Mouse (Mus musculus) neural tube, embryonic 11.5 days (tissue): Measurements from ENCODE around the gene Nup98. TPM values are rescaled to one million over a fixed set of nuclear protein-coding genes. Genes with fewer than 3 reads are reported as not detected.

Source experiments
- ATAC-seq: fragments of 200-750 bp; cut with Nextera tagmentation; 2 replicates; pipeline ENCODE4 v1.8.0; 2017; ENCODE audit warnings: moderate number of reproducible peaks, mild to moderate bottlenecking, moderate TSS enrichment, moderate library complexity; ENCODE audit not compliant: insufficient read depth, low FRiP score, low TSS enrichment
- DNase-seq: peaks from one replicate; pipeline ENCODE4 v3.0.0-alpha.2; 2015; ENCODE audit warnings: low spot score
- H3K27ac ChIP-seq: fragments of 300-500 bp; sonication (generic); 2 replicates; pipeline ENCODE4 v1.5.1; 2014; ENCODE audit warnings: low read depth, mild to moderate bottlenecking, low read length
- H3K27me3 ChIP-seq: fragments of 300-500 bp; sonication (generic); 2 replicates; pipeline ENCODE4 v1.6.1; 2014; ENCODE audit warnings: mild to moderate bottlenecking, low read length, mixed read lengths; ENCODE audit not compliant: control insufficient read depth, insufficient read depth
- H3K36me3 ChIP-seq: fragments of 300-500 bp; sonication (generic); 2 replicates; pipeline ENCODE4 v1.6.1; 2014; ENCODE audit warnings: mild to moderate bottlenecking, low read length, moderate library complexity, mixed read lengths; ENCODE audit not compliant: control insufficient read depth, insufficient read depth
- H3K4me1 ChIP-seq: fragments of 300-500 bp; sonication (generic); 2 replicates; pipeline ENCODE4 v1.6.1; 2014; ENCODE audit warnings: low read length, mixed read lengths; ENCODE audit not compliant: control insufficient read depth, insufficient read depth
- H3K4me2 ChIP-seq: fragments of 300-500 bp; sonication (generic); 2 replicates; pipeline ENCODE4 v1.6.1; 2014; ENCODE audit warnings: low read depth, mild to moderate bottlenecking, moderate library complexity
- H3K4me3 ChIP-seq: fragments of 300-500 bp; sonication (generic); 2 replicates; pipeline ENCODE4 v1.5.1; 2014; ENCODE audit warnings: low read depth, low read length
- H3K9ac ChIP-seq: fragments of 300-500 bp; sonication (generic); 2 replicates; pipeline ENCODE4 v1.6.1; 2014; ENCODE audit warnings: mild to moderate bottlenecking, low read length
- H3K9me3 ChIP-seq: fragments of 300-500 bp; sonication (generic); 2 replicates; pipeline ENCODE4 v1.6.1; 2016; ENCODE audit warnings: low read length; ENCODE audit not compliant: control insufficient read depth
- WGBS: fragments of 180-500 bp; shearing (Covaris S2); extraction: QIAGEN DNeasy Blood & Tissue Kit; methylation state at CpG from one replicate; pipeline ENCODE4 v1.1.7; 2014; 5-methylcytosine and 5-hydroxymethylcytosine counted together
- polyA plus RNA-seq: library from polyadenylated mRNA; unstranded; fragments of >200 nt; fragmentation: Nextera tagmentation; extraction: Ambion mirVana; gene quantifications from 2 replicates; pipeline ENCODE4 v1.2.1, GENCODE M21; 2014

The Nup98 gene
- polyA plus RNA-seq, 1 experiment from 2014 or later, result 45.9 TPM

DNA sequence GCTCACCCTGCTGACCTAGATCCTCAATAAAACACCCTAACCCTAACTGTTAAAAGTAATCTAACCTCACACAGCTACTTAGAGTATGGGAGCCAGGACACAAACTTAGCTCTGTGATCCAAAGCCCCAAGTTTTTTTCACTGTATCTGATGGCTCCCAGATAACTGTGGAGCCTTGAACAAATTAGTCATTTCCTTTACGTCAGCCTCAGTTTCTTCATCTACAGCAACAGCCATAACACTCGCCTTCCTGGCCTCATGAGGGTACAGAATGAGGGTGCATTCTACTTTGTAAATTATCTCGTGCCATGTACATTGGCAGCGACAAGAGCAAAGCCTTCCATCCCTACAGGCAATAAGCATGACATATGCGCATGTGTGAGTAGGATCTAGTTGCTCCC is 32.4 kb upstream of the Nup98 start:
- no peak for ATAC-seq

DNA sequence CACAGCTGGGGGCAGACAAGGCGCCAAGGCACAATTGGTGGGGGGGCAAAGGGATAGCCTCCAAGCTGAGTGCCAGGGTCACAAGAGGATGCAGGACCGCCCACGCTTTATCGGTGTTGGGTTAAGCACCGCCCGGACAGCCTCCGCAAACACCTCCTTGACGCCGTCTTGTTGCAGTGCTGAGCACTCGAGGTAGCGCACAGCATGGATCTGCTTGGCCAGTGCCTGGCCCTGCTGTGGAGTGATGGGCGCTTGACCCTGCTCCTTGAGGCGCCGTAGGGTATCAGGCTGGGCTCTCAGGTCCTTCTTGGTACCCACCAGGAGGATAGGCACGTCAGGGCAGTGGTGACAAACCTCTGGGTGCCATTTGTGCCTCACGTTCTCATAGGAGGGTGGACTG is 29.6 kb upstream of the Nup98 start:
- WGBS, result 91% methylated on average over 16 of the region's 16 CpGs
- Histone ChIP-seq H3K27ac (no peak overlapping the region), H3K4me3 (no peak overlapping the region), H3K27me3 (no peaks in the 10 kb centered on the region), H3K9me3 (no peaks in the 10 kb centered on the region), H3K4me2 (no peak overlapping the region), H3K36me3 (peaks cover 14% of the 10 kb centered on the region), H3K9ac (no peak overlapping the region), H3K4me1 (no peaks in the 10 kb centered on the region)
- ATAC-seq (no peak), DNase-seq (no peak)

More for the DNA sequence above, 32.4 kb upstream of the Nup98 start:
- WGBS, result 91% methylated on average over 5 of the region's 5 CpGs
- no peaks in the 10 kb centered on the region for H3K27me3 ChIP-seq
- H3K27ac ChIP-seq, result no peak overlapping the region
- H3K4me1 ChIP-seq, result peaks cover 12% of the 10 kb centered on the region
- no peak overlapping the region for H3K4me3 ChIP-seq
- no peak overlapping the region for H3K9ac ChIP-seq
- no peak for DNase-seq
- no peak overlapping the region for H3K4me2 ChIP-seq
- H3K36me3 ChIP-seq, result peaks cover 11% of the 10 kb centered on the region
- H3K9me3 ChIP-seq, result no peaks in the 10 kb centered on the region

GRCm38 (mm10) chr7:102238686-102239286 is 28.8 kb upstream of the Nup98 start:
- no peak for DNase-seq
- no peak overlapping the region for H3K4me3 ChIP-seq
- no peaks in the 10 kb centered on the region for H3K9me3 ChIP-seq
- H3K9ac ChIP-seq, result no peak overlapping the region
- H3K27me3 ChIP-seq, result no peaks in the 10 kb centered on the region
- no peak for ATAC-seq
- no peaks in the 10 kb centered on the region for H3K4me1 ChIP-seq
- H3K4me2 ChIP-seq, result no peak overlapping the region
- no peak overlapping the region for H3K27ac ChIP-seq
- peaks cover 14% of the 10 kb centered on the region for H3K36me3 ChIP-seq
- WGBS, result 84% methylated on average over 8 of the region's 8 CpGs

DNA sequence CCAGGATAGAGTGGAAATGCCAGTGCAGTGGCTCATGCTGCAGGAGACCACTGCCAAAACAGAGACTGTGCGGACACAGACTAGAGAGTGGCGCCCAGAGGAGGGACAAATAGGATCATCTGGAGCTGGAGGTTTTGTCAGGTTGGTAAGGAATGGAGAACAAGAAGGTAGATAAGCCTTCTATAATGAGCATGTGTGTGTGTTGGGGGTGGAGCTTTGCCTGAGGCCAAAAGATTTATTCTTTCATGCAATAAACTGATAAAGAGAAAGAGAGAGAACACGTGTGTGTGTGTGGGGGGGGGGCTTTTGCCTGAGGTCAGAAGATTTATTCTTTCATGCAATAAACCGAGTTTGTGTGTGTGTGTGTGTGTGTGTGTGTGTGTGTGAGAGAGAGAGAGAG is 23.1 kb upstream of the Nup98 start:
- Histone ChIP-seq H3K4me2 (no peak overlapping the region), H3K27me3 (no peaks in the 10 kb centered on the region), H3K9me3 (no peaks in the 10 kb centered on the region), H3K9ac (no peak overlapping the region), H3K4me1 (no peaks in the 10 kb centered on the region), H3K36me3 (peaks cover 5% of the 10 kb centered on the region), H3K4me3 (no peak overlapping the region), H3K27ac (no peak overlapping the region)
- WGBS, result 84% methylated on average over 4 of the region's 4 CpGs
- no peak for ATAC-seq
- no peak for DNase-seq

DNA sequence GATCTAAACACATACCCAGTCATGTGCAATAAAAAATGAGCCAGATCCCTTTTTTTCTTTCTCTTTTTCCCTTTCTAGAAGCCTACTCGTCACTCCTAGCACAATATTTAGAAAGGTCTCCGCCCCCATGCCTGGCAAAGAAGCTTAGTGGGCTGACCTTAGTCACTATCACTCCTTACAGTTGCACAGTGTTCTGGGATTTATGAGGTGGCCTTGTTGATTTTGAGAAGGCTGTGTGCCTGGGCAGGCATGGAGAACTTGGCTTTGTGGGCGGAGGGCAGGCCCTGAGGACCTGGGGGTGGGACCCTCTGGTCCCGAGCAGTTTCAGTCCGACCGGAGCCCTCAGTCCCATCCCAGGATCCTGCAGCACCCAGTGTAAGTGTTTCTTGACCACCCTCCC is 19.8 kb upstream of the Nup98 start:
- no peaks in the 10 kb centered on the region for H3K9me3 ChIP-seq
- DNase-seq (no peak), ATAC-seq (no peak)
- no peak overlapping the region for H3K27ac ChIP-seq
- WGBS, result 93% methylated on average over 6 of the region's 6 CpGs
- no peak overlapping the region for H3K9ac ChIP-seq
- H3K4me3 ChIP-seq, result no peak overlapping the region
- no peaks in the 10 kb centered on the region for H3K4me1 ChIP-seq
- H3K4me2 ChIP-seq, result no peak overlapping the region
- H3K36me3 ChIP-seq, result peaks cover 2% of the 10 kb centered on the region; the same call in 1 of the 2 replicates
- no peaks in the 10 kb centered on the region for H3K27me3 ChIP-seq

DNA sequence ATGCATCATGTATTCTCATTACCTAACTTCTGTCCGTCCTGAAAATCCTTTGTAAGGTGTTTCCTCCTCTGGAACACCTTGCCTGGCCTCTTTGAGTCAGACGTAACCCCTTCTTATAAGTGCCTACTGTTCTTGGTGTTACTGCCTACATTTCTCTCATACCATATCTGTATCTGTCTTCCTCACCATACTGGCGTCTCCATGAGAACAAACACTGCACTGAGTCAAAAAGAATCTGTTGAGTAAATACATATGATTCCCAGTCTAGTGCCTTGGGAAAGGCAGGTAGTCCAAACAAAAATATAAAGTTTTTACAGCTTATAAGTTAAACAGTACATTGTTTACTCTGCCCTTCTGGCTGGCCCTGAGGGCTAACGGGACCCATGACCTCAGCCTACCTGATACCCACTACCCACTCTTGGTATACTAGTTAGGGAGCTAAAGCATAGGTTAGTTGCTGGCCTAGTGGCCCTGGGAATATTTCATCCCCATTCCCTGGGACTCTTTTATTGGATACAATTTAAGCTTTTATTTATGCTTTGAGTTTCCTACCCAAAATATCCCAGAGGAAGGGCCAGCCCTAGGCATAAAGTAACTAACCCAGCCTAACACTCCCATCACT is 18.2 kb upstream of the Nup98 start:
- no peak for DNase-seq
- Histone ChIP-seq H3K36me3 (peaks cover 2% of the 10 kb centered on the region; the same call in 1 of the 2 replicates), H3K9ac (no peak overlapping the region), H3K4me1 (no peaks in the 10 kb centered on the region), H3K27me3 (no peaks in the 10 kb centered on the region), H3K4me3 (no peak overlapping the region), H3K27ac (no peak overlapping the region), H3K9me3 (no peaks in the 10 kb centered on the region), H3K4me2 (no peak overlapping the region)
- WGBS, result 92% methylated on average over 4 of the region's 4 CpGs
- ATAC-seq, result no peak

GRCm38 (mm10) chr7:102226051-102226450 is 16.1 kb upstream of the Nup98 start:
- H3K27me3 ChIP-seq, result no peaks in the 10 kb centered on the region
- WGBS, result 92% methylated on average over 6 of the region's 6 CpGs

GRCm38 (mm10) chr7:102223883-102224738 is 14.1 kb upstream of the Nup98 start:
- Histone ChIP-seq H3K4me2 (no peak overlapping the region), H3K9ac (no peak overlapping the region), H3K27ac (no peak overlapping the region), H3K9me3 (no peaks in the 10 kb centered on the region), H3K4me1 (no peaks in the 10 kb centered on the region), H3K36me3 (peaks cover 2% of the 10 kb centered on the region; the same call in 1 of the 2 replicates), H3K27me3 (no peaks in the 10 kb centered on the region), H3K4me3 (no peak overlapping the region)
- ATAC-seq (no peak), DNase-seq (no peak)
- WGBS, result 91% methylated on average over 5 of the region's 5 CpGs

More at GRCm38 (mm10) chr7:102226051-102226450, 16.1 kb upstream of the Nup98 start:
- H3K9ac ChIP-seq, result no peak overlapping the region
- peaks cover 2% of the 10 kb centered on the region; the same call in 1 of the 2 replicates for H3K36me3 ChIP-seq
- no peak overlapping the region for H3K4me3 ChIP-seq
- no peak for DNase-seq
- H3K4me2 ChIP-seq, result no peak overlapping the region
- ATAC-seq, result no peak
- H3K4me1 ChIP-seq, result no peaks in the 10 kb centered on the region
- no peak overlapping the region for H3K27ac ChIP-seq
- no peaks in the 10 kb centered on the region for H3K9me3 ChIP-seq
